Mouse (Mus musculus) spleen, postnatal 0 days (tissue): ENCODE results near the gene Taar7f. TPM values are rescaled to one million over a fixed set of nuclear protein-coding genes. Genes with fewer than 3 reads are reported as not detected.

Experiments
- polyA plus RNA-seq: library from polyadenylated mRNA; unstranded; fragments of >200 nt; fragmentation: Nextera tagmentation; extraction: Ambion mirVana; gene quantifications from 2 replicates; pipeline ENCODE4 v1.2.1, GENCODE M21; 2015

The Taar7f gene
- polyA plus RNA-seq: not detected in 2 replicates

GRCm38 (mm10) chr10:24049210-24049609 is at the start of gene Taar7f:
Gene Taar7f (plus strand): TSS chr10:24049510.

GRCm38 (mm10) chr10:23999639-24000038 is 49.7 kb upstream of the Taar7f start, which contains the start of gene Taar7b:
Gene Taar7b (plus strand): TSS chr10:23999939.

GRCm38 (mm10) chr10:24026922-24027321 is 22.4 kb upstream of the Taar7f start, which contains the start of gene Taar7d:
Gene Taar7d (plus strand): TSS chr10:24027222.

GRCm38 (mm10) chr10:24037314-24037713 is 12.0 kb upstream of the Taar7f start, which contains the start of gene Taar7e:
Gene Taar7e (plus strand): TSS chr10:24037614.

GRCm38 (mm10) chr10:24076200-24076599 is 26.9 kb downstream of the Taar7f start, which contains the start of gene Taar8a:
Gene Taar8a (plus strand): TSS chr10:24076500.

GRCm38 (mm10) chr10:24092194-24092593 is 42.9 kb downstream of the Taar7f start, which contains the start of gene Taar8b:
Gene Taar8b (minus strand): TSS chr10:24092294.

Other genes with a start within 250 kb of the Taar7f start
- 2.8 and 3.0 TPM in 2 replicates for gene Vnn3, start 198.0 kb upstream of the Taar7f start, polyA plus RNA-seq
- 0.97 and 1.1 TPM in 2 replicates for gene Vnn1, start 154.8 kb upstream of the Taar7f start, polyA plus RNA-seq
- gene Taar1, start 129.2 kb upstream of the Taar7f start, polyA plus RNA-seq: not detected in 2 replicates
- gene Taar2, start 110.9 kb upstream of the Taar7f start, polyA plus RNA-seq: not detected in 2 replicates
- not detected in 2 replicates for gene Taar3, start 100.0 kb upstream of the Taar7f start, polyA plus RNA-seq
- gene Taar4, start 89.0 kb upstream of the Taar7f start, polyA plus RNA-seq: not detected in 2 replicates
- not detected in 2 replicates for gene Taar5, start 78.8 kb upstream of the Taar7f start, polyA plus RNA-seq
- not detected in 2 replicates for gene Taar6, start 63.9 kb upstream of the Taar7f start, polyA plus RNA-seq
- gene Taar7a, start 56.0 kb upstream of the Taar7f start, polyA plus RNA-seq: not detected in 2 replicates
- not detected in 2 replicates for gene Taar7b, start 49.6 kb upstream of the Taar7f start, polyA plus RNA-seq
- gene Taar7d, start 22.3 kb upstream of the Taar7f start, polyA plus RNA-seq: not detected in 2 replicates
- gene Taar7e, start 11.9 kb upstream of the Taar7f start, polyA plus RNA-seq: not detected in 2 replicates
- not detected in 2 replicates for gene Taar8a, start 27.0 kb downstream of the Taar7f start, polyA plus RNA-seq
- not detected in 2 replicates for gene Taar8b, start 42.8 kb downstream of the Taar7f start, polyA plus RNA-seq
- not detected in 2 replicates for gene Taar8c, start 52.4 kb downstream of the Taar7f start, polyA plus RNA-seq
- gene Taar9, start 60.0 kb downstream of the Taar7f start, polyA plus RNA-seq: not detected in 2 replicates
- gene Stx7, start 99.8 kb downstream of the Taar7f start, polyA plus RNA-seq: 33.8 and 42.4 TPM in 2 replicates
- gene Moxd1, start 174.0 kb downstream of the Taar7f start, polyA plus RNA-seq: 0.35 and 0.61 TPM in 2 replicates